Mouse (Mus musculus) spleen, adult 2 months (tissue): ENCODE results near the gene Rnf144a.

ENCODE experiments used
- CTCF ChIP-seq: fragments of 200-500 bp; IDR thresholded peaks from 2 replicates; pipeline ENCODE4 v1.5.1; 2011; ENCODE audit warnings: mild to moderate bottlenecking, inconsistent platforms; ENCODE audit not compliant: insufficient read depth, insufficient read length, insufficient replicate concordance; ENCODE audit errors: extremely low read depth
- POLR2A ChIP-seq: fragments of 200-500 bp; IDR thresholded peaks from 2 replicates; pipeline ENCODE4 v1.6.1; 2011; ENCODE audit warnings: low read depth, low read length, inconsistent platforms

GRCm38 (mm10) chr12:26360946-26361523, 54.0 kb downstream of the Rnf144a start:
- TF ChIP-seq POLR2A (no peak), CTCF (no peak)
